Mouse (Mus musculus) embryo, embryonic 9.5 days (tissue): ENCODE results near the gene Ppib.

Experiments used
- DNase-seq: peaks from one replicate; pipeline ENCODE4 v3.0.0-alpha.2; 2017; ENCODE audit errors: extremely low spot score

The Ppib gene

DNA sequence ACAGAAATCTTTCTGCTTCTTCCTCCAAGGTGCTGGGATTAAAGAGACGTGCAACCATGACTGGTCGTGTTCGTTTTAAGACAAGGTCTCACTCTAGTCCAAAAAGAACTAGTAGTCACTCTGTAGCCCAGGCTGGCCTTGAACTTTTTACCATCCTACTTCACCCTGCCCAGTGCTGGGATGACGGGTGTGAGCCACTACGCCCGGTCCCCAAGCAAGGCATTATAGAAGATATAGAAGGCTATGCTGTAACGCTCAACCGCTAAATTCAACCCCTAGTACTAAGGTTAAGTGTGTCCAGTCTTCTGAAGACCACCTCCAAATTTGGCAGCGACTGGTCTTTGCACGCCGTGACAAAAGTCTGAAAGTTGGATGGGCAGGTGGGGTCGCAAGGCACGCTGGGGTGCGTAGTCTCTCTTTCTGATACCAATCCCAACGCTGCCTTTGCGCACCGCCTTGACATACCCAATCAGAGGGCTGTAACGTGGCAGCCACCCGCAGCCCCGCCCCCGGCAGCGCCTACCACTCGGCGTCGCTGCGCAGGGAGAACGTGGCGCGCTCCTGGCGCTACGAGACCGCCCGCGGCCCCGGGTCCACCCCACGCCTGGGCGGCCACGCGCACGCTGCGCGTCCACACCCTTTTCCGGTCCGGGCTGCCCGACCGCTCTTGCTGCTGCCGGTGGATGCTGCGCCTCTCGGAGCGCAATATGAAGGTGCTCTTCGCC lies at the start of gene Ppib:
Gene Ppib, plus strand, starts transcription at position 640 of the 725 bp plus-strand sequence.
- DNase-seq: peak; percentile 97

DNA sequence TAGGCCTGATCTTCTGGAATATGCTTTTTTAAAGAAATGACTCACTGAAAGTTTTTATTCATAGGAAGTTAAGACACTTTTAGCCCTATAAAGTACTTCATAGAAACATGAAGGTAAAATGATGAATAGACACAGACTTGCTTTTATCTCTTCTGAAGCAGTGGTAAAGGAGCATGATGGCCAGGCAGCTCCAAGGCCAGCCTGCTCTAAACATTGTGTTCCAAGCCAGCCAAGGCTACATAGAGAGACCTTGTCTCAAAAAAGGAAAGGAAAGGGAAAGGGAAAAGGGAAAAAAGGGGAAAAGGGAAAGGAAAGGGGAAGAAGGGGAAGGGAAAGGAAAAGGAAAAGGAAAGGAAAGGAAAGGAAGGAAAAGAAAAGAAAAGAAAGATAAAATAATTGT lies 39.4 kb upstream of the Ppib start:
- no peak for DNase-seq

DNA sequence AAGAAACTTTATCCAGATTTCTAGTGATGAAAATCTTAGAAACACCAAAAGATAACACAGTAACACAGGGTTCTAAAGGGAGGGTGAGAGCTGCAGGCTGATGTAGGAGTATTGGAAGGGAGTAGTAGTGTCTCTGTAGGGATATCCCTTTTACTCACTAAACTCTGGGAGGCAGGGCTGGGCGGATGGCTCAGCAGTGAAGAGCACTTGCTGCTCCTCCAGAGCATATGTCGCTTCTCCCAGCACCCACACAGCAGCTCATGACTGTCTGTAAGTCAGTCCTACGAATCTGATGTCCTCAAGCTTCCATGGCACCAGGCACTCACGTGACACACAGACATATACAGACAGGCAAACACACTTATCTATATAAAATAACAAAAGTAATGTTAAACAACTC lies 21.9 kb upstream of the Ppib start:
- no peak for DNase-seq

DNA sequence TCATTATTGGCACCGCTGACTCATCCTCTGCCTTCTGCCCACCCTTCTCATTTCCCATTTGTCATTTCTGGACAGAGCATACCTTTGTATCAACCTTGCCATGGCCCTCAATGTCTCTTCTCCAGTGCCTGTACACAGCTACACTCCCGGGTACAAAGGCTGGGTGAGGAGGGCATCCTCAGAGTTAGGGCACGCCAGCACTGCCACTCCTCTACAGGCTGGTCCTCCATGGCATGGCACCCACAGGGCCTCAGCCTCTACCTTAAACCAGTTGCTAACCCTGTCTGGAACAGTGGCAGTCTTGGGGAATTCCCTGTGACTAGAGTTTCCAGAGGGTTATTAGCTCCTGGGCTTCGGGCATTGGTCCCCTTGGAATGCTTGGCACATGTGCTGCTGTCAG lies 21.4 kb upstream of the Ppib start:
- DNase-seq: no peak

DNA sequence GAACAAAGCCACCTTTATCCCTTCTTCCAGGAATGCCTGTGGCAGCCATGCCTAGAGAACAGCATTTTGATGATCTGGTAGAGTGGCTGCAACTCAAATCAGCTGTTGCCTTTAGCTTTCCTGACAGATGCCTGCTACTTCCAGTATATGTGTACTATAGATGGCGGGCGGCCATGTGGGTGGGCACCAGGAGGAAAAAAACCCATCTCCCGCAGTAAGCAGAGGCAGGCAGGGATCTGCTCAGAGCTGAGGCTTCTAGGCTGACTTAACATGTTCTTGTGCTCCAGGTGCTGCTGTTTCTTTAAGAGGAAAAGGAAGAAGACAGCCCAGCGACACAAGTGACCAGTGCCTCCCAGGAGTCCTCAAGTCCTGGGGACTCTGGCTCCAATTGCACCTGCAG lies 20.7 kb upstream of the Ppib start:
- DNase-seq: no peak

DNA sequence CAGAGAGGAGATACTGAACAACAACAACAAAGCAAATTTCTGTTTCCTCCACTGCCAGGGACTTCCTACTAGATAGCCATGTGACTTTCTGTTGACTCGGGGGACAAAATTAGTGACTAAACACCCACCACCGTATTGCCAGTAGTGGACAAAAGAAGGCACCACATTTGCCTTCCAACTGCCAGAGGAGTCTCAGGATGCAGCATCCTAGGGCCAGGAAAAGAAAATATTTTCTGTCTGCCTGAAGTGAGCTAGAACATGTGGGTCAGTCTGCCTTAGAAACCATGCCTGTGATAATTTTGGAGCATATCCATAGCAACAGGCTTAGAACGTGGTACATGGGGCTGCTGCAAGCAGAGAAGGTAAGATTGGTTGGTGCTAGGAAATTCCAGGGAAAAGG lies 19.2 kb upstream of the Ppib start:
- DNase-seq: no peak

DNA sequence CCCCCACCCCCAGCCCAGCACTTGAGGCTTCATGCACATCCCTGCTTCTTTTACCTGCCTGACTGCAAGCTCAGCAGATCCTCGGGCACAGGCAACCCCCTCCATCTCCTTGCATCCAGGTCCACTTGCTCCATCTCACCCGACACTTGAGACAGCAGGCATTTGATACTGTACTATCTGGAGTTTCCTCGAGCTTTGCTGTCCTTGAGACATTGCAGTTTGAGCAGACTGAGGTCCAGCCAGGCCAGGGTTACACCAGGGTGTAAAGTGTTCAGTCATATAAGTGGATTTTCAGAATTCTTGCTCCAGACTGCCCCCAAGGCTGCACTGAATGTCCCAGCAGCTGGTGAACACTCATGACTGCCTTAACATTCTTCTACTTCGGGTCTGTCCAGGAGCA lies 17.7 kb upstream of the Ppib start:
- no peak for DNase-seq

DNA sequence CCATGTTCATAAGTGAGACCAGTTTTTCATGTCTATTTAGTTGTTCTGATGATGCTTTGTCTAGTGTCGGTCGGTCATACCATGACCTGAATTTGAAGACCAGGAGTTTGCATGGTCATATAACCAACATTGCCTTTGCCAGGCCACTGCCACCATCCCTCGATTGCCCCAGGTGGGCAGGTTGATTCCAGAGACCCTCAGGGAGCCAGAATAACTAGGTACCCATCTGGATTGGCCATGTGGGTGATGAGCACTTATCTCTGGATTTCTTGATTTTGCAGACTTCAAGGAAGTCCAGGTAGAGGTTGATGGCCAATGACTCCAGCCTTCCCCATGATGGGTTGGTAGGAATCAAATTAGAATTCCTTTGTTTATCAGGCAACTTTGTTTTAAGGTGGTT lies 16.8 kb upstream of the Ppib start:
- DNase-seq: no peak

DNA sequence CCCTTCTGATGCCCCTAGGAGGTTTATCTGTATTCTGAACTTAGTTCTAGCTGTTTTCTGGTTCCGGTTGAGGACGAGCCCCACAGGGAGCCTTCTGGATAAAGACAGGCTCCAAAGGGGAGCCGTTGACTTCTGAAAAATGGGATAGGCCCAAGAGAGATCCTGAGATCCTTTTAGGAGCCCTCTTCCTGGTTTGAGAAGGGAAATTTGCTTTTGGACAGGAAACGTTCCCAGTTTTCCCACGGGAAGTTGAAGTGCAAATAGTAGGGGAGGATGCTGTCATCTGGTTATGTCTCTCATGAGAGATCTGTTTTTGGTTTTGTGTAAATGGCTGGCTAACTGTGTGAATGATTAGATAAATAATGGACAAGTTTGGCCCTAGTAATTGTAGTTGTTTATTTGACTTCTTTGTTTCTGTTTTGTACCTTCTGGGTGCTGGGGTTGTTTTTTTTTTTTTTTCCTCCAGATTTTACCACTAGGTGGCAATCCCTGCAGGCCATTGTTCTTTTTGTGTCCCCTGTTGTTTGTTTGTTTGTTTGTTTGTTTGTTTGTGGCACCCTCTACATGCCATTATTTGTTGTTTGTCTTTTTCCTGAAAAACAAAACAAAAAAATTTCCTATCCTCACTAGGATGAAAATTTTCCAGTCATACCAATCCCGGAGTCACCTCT lies 10.0 kb upstream of the Ppib start:
- DNase-seq: no peak

DNA sequence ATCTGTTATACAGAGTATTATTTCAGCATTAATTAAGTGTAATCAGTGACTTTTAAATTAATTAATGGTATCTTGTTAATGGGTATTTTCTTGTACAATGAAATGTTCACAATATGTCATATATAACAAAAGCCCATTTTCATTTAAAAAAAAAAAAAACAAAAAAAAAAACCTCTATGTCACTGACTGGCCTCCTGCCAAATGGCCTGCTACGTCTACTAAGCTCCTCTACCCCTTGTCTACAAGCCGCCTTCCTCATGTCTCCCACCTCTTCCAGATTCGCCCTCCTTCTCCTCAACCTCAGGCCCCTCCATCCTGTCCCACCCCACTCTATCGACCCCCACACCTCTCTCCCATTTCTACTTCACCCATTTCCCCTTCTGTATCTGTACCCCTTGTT lies 8.5 kb upstream of the Ppib start:
- DNase-seq: no peak

DNA sequence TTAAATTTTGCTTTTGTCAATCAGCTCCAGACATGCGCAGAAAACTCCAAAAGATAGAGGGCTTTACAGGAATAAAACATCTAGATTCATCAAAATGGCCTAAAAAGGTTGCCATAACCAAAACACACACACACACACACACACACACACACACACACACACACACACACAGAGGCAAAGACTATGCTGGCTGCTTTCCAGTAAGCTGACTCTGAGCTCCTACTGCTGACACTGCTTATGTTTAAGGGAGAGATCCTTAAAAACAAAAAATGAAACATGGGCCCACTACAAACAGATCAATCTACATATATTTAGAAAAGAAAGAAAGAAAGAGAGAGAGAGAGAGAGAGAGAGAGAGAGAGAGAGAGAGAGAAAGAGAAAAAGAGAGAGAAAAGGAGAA lies 7.3 kb upstream of the Ppib start:
- no peak for DNase-seq

DNA sequence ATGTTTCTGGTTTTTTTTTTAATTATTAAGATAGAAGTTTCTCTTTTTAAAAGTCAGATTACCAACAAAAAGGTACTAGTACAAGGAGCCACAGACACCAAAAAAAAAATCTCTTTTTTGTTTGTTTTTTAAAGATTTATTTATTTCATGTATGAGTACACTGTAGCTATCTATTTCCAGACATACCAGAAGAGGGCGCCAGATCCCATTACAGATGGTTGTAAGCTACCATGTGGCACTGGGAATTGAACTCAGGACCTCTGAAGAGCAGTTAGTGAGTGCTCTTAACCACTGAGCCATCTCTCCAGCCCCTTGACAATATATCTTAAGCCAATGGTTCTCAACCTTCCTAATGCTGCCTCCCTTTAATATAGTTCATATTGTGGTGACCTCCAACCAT lies 6.4 kb upstream of the Ppib start:
- DNase-seq: no peak

DNA sequence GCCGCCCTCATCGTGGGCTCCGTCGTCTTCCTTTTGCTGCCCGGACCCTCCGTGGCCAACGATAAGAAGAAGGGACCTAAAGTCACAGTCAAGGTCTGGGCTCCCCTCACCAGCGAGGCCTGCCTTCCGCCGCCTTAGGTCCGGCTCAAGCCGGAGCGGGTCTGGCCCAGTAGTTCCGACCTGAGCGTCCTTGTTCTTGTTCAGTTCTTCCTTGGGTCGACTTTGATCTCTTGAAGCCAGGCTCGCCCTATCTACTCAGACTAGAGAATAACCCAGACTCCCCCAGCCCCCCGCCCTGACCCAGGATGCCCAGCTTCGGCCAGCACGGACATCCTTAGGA lies 256 bp downstream of the Ppib start:
- DNase-seq: no peak

DNA sequence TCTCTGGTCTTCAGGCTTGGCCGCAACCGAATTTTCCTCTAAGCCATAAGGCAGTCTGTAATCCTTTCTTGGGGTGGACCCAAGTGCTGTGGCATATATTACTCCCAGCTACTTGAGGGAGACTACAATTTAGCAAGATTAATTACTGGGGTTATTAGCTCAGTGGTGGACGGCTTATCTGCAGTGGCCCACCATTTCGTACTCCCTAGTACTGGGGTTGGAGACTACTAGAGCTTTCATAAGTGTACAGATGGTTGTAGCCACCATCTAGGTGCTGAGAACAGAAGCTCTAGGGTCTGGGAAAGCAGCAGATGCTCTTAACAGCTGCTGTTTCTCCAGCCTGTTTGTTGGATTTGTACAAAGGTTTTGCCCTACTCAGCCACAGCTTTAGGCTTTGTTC lies 964 bp downstream of the Ppib start:
- DNase-seq: no peak

DNA sequence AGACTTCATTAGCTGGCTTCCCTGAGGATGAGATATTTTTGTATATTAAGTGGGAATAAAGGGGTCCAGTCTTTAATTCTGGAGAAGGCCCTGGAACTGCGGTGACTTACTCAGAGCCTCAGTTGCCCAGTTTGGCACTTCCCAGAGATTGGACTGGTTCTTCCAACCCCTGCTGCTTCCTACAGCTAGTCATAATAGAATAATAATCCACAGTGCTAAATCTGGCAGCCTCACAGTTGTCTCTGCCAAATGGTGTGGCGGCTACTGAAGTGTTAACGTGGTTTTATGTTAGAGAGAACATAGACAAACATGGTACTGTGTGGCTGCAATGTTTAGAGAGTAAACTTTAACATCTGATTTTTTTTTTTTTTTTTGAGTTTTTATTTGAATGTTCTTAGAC lies 1.6 kb downstream of the Ppib start:
- DNase-seq: no peak

DNA sequence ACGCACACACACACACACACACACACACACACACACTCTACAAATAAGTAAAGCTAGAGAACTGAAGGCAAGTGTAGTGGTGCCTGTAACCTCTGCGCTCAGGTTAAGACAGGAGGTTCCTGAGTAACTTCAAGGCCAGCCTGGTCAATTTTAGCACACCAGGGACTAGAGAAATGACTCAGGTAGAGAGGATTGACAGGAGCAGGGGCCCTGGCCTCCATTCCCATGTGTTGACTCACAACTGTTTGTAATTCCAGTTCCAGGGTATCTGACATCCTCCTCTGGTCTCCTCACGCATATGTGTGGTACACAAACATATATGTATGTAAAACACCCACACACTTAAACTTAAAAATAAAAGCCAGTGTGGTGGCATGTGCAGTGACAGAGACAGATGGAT lies 3.4 kb downstream of the Ppib start:
- DNase-seq: no peak

DNA sequence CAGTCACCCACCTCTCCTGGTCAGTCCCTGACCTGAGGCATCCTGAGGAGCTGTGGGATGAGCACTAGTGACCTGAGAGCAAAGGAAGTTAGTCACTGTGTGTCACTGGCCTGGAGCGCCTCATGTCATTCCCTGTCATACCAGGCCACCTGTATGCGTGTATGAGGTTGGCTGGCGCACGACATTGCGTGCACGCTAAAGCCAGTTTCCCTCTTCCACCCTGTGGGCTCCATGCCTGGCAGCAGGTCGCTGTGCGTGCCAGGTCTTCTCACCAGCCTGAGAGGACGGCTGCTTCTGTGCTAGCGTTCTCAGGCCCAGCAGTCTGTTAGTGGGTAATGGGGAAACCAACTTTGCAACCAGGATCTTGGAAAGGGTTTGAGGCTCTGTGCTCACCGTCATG lies 4.3 kb downstream of the Ppib start:
- DNase-seq: no peak

DNA sequence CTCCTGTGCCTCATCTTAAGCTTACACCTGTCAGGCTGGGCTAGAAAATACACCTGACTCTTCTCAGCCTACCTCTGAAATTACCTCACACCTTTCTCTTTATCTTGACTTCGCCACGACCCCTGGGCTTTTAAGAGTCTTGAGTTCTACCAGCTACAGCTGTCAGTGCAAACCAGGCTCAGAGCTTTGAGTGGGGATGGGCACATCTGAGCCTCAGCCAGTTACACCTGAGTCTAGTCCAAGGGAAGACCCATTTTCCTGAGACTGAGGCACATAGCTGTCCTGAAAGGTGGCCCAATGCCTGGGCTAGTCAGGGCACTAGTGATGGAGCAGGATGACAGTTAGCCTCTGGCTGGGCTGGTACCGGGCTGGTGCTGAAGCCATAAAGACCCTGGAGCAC lies 6.8 kb downstream of the Ppib start:
- no peak for DNase-seq

DNA sequence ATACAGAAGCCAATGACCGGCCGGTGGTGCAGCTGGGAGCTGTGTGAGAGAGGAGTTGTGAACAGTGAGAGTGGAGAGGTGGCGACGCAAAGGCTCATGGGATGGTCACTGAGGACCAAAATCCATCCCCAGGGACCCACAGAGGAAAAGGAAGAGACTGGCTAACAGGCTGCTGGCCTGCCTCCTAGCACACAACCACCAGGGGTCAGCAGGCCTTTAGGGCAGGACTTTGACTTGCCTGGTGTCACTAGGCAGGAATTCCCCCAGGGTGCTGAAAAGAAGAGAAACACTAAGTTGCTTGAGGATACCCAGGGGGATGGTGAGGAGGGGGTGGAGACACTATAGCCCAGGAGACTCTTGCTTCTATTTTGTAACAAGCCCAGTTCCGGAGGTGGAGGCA lies 7.5 kb downstream of the Ppib start:
- peak; percentile 46 for DNase-seq

DNA sequence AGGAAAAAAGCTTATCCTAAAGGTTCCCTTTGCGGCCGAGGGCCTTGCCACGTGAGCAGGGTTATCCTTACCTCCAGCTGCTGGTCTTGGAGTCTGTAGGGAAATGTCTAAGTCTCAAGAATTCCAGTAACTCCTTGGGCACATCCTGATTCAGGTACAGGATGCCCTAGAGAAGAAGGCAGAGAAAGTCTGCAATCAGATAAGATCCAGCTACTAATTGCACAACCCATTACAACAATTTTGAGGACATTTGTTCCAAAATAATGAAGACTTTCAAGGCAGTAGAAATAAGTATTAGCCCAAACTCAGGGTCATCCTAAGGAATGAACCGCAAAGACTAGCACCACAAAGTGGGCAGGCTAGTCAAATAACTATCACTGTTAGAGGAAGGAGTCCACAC lies 8.0 kb downstream of the Ppib start:
- no peak for DNase-seq

DNA sequence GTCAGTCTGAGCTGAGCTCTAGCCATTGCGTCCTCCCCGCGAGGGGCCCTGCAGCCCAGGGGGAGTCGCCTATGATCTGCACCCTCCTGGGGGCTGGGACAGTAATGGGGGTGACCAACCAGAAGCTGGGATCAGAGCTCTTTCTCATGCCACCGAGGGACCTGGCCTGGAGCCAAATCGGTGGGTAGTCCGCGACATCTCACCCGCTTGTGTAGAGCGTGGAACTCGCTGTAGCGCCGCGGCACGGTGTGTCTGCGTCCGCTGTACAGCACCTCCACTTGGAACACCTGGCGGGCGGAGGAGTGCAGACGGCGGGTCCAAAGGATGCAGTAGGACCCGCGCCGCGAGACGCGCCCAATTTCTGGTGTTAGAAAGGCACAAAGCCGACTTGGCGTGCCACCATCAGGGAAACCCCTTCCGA lies 9.0 kb downstream of the Ppib start:
- DNase-seq: peak; percentile 19

DNA sequence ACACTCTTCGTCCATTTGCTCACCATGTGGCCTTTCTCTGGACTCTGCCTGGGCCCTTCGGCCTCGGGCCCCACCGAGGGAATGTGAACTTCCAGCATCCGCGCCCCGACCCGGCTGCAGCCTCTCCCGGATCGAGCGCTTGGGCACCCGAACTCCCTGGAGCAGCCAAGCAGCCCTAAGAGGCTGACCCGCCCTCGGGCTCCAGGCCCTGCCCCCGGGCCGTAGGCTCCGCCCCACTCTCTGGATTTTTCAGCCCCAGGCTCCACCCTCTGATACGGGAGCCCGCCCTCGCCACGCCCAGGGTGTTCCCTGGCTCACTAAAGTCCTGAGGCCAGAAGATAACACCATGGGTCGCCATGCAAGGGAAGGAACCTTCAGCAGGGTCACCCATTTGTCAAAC lies 9.6 kb downstream of the Ppib start, which contains the start of gene Snx22:
Gene Snx22, minus strand, starts transcription at position 137 of the 400 bp plus-strand sequence.
- peak; percentile 86 for DNase-seq

DNA sequence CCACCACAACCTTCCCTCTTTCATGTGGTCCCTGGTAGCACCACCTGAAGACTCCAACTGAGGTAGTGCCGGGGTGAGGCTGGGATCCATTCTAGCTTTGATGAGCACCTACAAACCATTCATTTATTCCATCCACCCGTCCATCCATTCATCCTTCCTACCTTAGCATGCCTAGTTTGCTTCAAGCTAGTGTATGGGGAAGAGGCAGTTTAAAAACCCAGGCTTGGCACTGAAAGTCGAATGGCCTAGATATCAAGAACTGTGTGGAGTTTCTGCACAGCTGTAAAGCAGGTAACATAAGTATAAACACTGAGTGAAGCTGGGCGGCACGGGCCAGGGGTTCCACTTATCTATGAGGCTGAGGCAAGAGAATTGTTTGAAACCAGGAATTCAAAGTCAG lies 10.1 kb downstream of the Ppib start:
- no peak for DNase-seq

DNA sequence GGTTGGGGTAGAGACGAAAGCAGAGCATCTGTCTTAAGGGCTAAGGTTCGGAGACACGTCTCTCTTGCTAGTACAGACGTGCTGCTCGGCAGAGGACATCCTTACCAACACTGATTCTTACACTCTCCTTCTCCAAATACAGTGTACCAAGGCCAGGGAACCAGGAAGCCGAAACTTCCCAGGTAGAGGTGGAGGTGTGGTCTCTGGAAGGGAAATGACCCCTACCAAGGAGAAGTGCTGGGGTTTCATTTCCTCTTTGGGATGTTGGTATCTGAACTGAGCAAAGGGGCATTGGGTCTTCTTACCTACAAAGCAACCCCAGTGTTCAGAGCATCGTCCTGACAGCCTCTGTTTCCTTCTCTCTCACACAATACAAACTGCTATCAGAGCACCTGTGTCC lies 12.7 kb downstream of the Ppib start:
- DNase-seq: no peak
